Mouse (Mus musculus): ENCODE measurements around the gene Ufc1.

The Ufc1 gene

GRCm38 (mm10) chr1:171286517-171286916 lies 8.3 kb downstream of the Ufc1 start:
- DNase-seq, result peak in 1 of 2 experiments; percentile 49

GRCm38 (mm10) chr1:171285096-171285892 lies 9.5 kb downstream of the Ufc1 start:
- peak in 1 of 2 experiments; percentile 46 for DNase-seq

- DNase-seq, result no peak
Measured at GRCm38 (mm10) chr1:171284491-171284890, 10.3 kb downstream of the Ufc1 start.

- DNase-seq, result no peak
Measured at GRCm38 (mm10) chr1:171283188-171284160, 11.3 kb downstream of the Ufc1 start.

GRCm38 (mm10) chr1:171282086-171282805 lies 12.6 kb downstream of the Ufc1 start:
- no peak for DNase-seq

GRCm38 (mm10) chr1:171281528-171281923 lies 13.3 kb downstream of the Ufc1 start:
- DNase-seq, result peak; percentile 85 to 91

GRCm38 (mm10) chr1:171280916-171281527 lies 13.8 kb downstream of the Ufc1 start, which contains the start of gene Ppox:
Ppox (minus strand) TSS chr1:171281186.
- peak; percentile 92 to 97 for DNase-seq

- DNase-seq, result peak; percentile 55 to 77
Measured at GRCm38 (mm10) chr1:171280250-171280915, 14.4 kb downstream of the Ufc1 start.

- DNase-seq, result peak in 1 of 2 experiments; percentile 23
Measured at GRCm38 (mm10) chr1:171279721-171280120, 15.1 kb downstream of the Ufc1 start.

- DNase-seq, result no peak
Measured at GRCm38 (mm10) chr1:171279012-171279705, 15.7 kb downstream of the Ufc1 start.

GRCm38 (mm10) chr1:171278436-171278835 lies 16.4 kb downstream of the Ufc1 start:
- no peak for DNase-seq

GRCm38 (mm10) chr1:171277736-171278135 lies 17.1 kb downstream of the Ufc1 start:
- no peak for DNase-seq

- DNase-seq, result peak in 1 of 2 experiments; percentile 33
Measured at GRCm38 (mm10) chr1:171276110-171276748, 18.6 kb downstream of the Ufc1 start.

GRCm38 (mm10) chr1:171275144-171275734 lies 19.6 kb downstream of the Ufc1 start:
- DNase-seq, result peak in 1 of 2 experiments; percentile 33

GRCm38 (mm10) chr1:171274171-171274570 lies 20.7 kb downstream of the Ufc1 start:
- peak in 1 of 2 experiments; percentile 28 for DNase-seq

- no peak for DNase-seq
Measured at GRCm38 (mm10) chr1:171272086-171272485, 22.7 kb downstream of the Ufc1 start.

GRCm38 (mm10) chr1:171271622-171272021 lies 23.2 kb downstream of the Ufc1 start:
- peak in 1 of 2 experiments; percentile 28 for DNase-seq

GRCm38 (mm10) chr1:171271196-171271595 lies 23.6 kb downstream of the Ufc1 start:
- DNase-seq, result peak in 1 of 2 experiments; percentile 32

GRCm38 (mm10) chr1:171270573-171270900 lies 24.3 kb downstream of the Ufc1 start:
- peak; percentile 77 to 91 for DNase-seq
